Comparison of ENCODE assay signal across 8 mouse cellular contexts in genomic region chr12:86831591-86832550, GRCm38 (mm10). TPM values are rescaled to one million over a fixed set of nuclear protein-coding genes. Genes with fewer than 3 reads are reported as not detected.
DNase-seq lines count a peak whose midpoint lies in the region; ATAC-seq and TF ChIP-seq lines count a peak whose summit lies in the region.

No protein-coding gene starts in this region.

- peaks cover 17 to 79% of the 10 kb centered on the region in 2 experiments for H3K4me1 ChIP-seq in CH12.LX (ENCODE audit: control insufficient read depth in 1 of 2, insufficient read depth in 2 of 2)
- H3K4me1 ChIP-seq in embryonic facial prominence, embryonic 14.5 days (ENCODE audit: control insufficient read depth, insufficient read depth, low read length) = peaks cover 36% of the 10 kb centered on the region
- H3K4me1 ChIP-seq in heart, embryonic 14.5 days (ENCODE audit: control insufficient read depth in 2 of 2, insufficient read depth in 2 of 2, low read length in 2 of 2) = peaks cover 51 to 72% of the 10 kb centered on the region in 2 experiments
- H3K4me1 ChIP-seq in kidney, embryonic 15.5 days = peaks cover 58% of the 10 kb centered on the region
- peaks cover 42% of the 10 kb centered on the region for H3K4me1 ChIP-seq in lung, embryonic 16.5 days (replicated peaks; ENCODE audit: control insufficient read depth, insufficient read depth, low read length)

- dilution Hi-C loops in CH12.LX (cut with MboI; ENCODE audit: extremely low pct_ligation_motif_present, extremely low pct_unique_long_range_greater_than_20kb, low sequenced_read_pairs) = no loop called here

- no peaks in the 10 kb centered on the region for H3K9me3 ChIP-seq in CH12.LX (replicated peaks; ENCODE audit: low read length)
- H3K9me3 ChIP-seq in embryonic facial prominence, embryonic 14.5 days (ENCODE audit: control insufficient read depth, low read length) = no peaks in the 10 kb centered on the region
- no peaks in the 10 kb centered on the region for H3K9me3 ChIP-seq in heart, embryonic 14.5 days (ENCODE audit: control insufficient read depth, low read length)
- H3K9me3 ChIP-seq in kidney, embryonic 15.5 days (replicated peaks) = no peaks in the 10 kb centered on the region
- H3K9me3 ChIP-seq in lung, embryonic 16.5 days (ENCODE audit: control insufficient read depth, low read length) = no peaks in the 10 kb centered on the region

- no peak for TF ChIP-seq RAD21 in CH12.LX (IDR thresholded peaks at IDR 0.05; ENCODE audit: low read depth, low read length)

- no peak for DNase-seq in CH12.LX (ENCODE audit: extremely low read depth)
- DNase-seq in adrenal gland, adult 18-20 months (ENCODE audit: low spot score in 2 of 2) = peak; percentile 68 to 73
- peak; percentile 88 for DNase-seq in embryonic facial prominence, embryonic 14.5 days (ENCODE audit: low spot score)
- peak; percentile 63 for DNase-seq in retina, embryonic 14.5 days (ENCODE audit: low spot score)
- no peak for DNase-seq in natural killer cell, adult 2 months (ENCODE audit: low spot score in 2 of 2)

- no peak overlapping the region for H3K9ac ChIP-seq in CH12.LX (ENCODE audit: insufficient read depth, low read depth)
- H3K9ac ChIP-seq in embryonic facial prominence, embryonic 14.5 days (ENCODE audit: low read depth, low read length) = peak overlapping the region; percentile 22
- H3K9ac ChIP-seq in heart, embryonic 14.5 days (ENCODE audit: low read length) = peak overlapping the region; percentile 70
- H3K9ac ChIP-seq in kidney, embryonic 15.5 days = peak overlapping the region; percentile 34; the same call in 1 of the 2 replicates
- peak overlapping the region; percentile 54 for H3K9ac ChIP-seq in lung, embryonic 16.5 days (ENCODE audit: low read length)

- no peak overlapping the region for H3K27ac ChIP-seq in CH12.LX (ENCODE audit: insufficient read depth, low read depth)
- H3K27ac ChIP-seq in embryonic facial prominence, embryonic 14.5 days (replicated peaks; ENCODE audit: low read depth, low read length) = peak overlapping the region; percentile 61
- peak overlapping the region; percentile 92 to 96 for H3K27ac ChIP-seq in heart, embryonic 14.5 days (replicated peaks in 1 of 2; ENCODE audit: control insufficient read depth in 1 of 2, insufficient read depth in 1 of 2, low read depth in 2 of 2, low read length in 2 of 2)
- H3K27ac ChIP-seq in kidney, embryonic 15.5 days = peak overlapping the region; percentile 83
- H3K27ac ChIP-seq in lung, embryonic 16.5 days (ENCODE audit: low read length) = peak overlapping the region; percentile 83

- ATAC-seq in embryonic facial prominence, embryonic 14.5 days (ENCODE audit: low read depth) = peak; percentile 58
- ATAC-seq in heart, embryonic 14.5 days (ENCODE audit: insufficient number of reproducible peaks, insufficient read depth, low FRiP score, low read depth) = 0 out of 2 replicates have a peak, but pooled peaks have one; percentile 18
- peak; percentile 52 for ATAC-seq in kidney, embryonic 15.5 days (replicated peaks; ENCODE audit: low FRiP score)
- peak; percentile 32 for ATAC-seq in lung, embryonic 16.5 days (ENCODE audit: low read depth)

- H3K27me3 ChIP-seq in CH12.LX (replicated peaks) = no peaks in the 10 kb centered on the region
- H3K27me3 ChIP-seq in embryonic facial prominence, embryonic 14.5 days (replicated peaks; ENCODE audit: control insufficient read depth, insufficient read depth, low read length) = no peaks in the 10 kb centered on the region
- no peaks in the 10 kb centered on the region for H3K27me3 ChIP-seq in heart, embryonic 14.5 days (ENCODE audit: control insufficient read depth, insufficient read depth, low read length)
- no peaks in the 10 kb centered on the region for H3K27me3 ChIP-seq in kidney, embryonic 15.5 days
- H3K27me3 ChIP-seq in lung, embryonic 16.5 days (ENCODE audit: control insufficient read depth, insufficient read depth, low read depth, low read length) = no peaks in the 10 kb centered on the region

- TF ChIP-seq EP300 in CH12.LX (IDR thresholded peaks at IDR 0.05; ENCODE audit: low read length) = no peak

- TF ChIP-seq POLR2A in CH12.LX (IDR thresholded peaks at IDR 0.05; ENCODE audit: low read depth, low read length) = no peak

- in situ Hi-C loops in CH12.LX (cut with MboI; ENCODE audit: low pct_ligation_motif_present, low pct_unique_long_range_greater_than_20kb, low sequenced_read_pairs) = loop anchor here (5.0 kb wide), 1 partner anchor 55 kb away; no protein-coding TSS in a partner anchor

- no peaks in the 10 kb centered on the region for H3K36me3 ChIP-seq in CH12.LX (replicated peaks in 1 of 2; ENCODE audit: control insufficient read depth in 1 of 2, insufficient read depth in 1 of 2, low read length in 1 of 2)
- H3K36me3 ChIP-seq in embryonic facial prominence, embryonic 14.5 days (ENCODE audit: control insufficient read depth, insufficient read depth, low read length) = no peaks in the 10 kb centered on the region
- H3K36me3 ChIP-seq in heart, embryonic 14.5 days (ENCODE audit: control insufficient read depth, insufficient read depth, low read length) = no peaks in the 10 kb centered on the region
- H3K36me3 ChIP-seq in kidney, embryonic 15.5 days = no peaks in the 10 kb centered on the region
- no peaks in the 10 kb centered on the region for H3K36me3 ChIP-seq in lung, embryonic 16.5 days (ENCODE audit: control insufficient read depth, insufficient read depth, low read length)

- no peak overlapping the region for H3K4me2 ChIP-seq in CH12.LX (ENCODE audit: insufficient read depth, low read depth, poor library complexity, severe bottlenecking)
- peak overlapping the region; percentile 45 for H3K4me2 ChIP-seq in embryonic facial prominence, embryonic 14.5 days (ENCODE audit: low read depth, low read length)
- peak overlapping the region; percentile 59 for H3K4me2 ChIP-seq in heart, embryonic 14.5 days (ENCODE audit: low read length)
- H3K4me2 ChIP-seq in kidney, embryonic 15.5 days = peak overlapping the region; percentile 53
- H3K4me2 ChIP-seq in lung, embryonic 16.5 days (ENCODE audit: low read depth, low read length) = peak overlapping the region; percentile 40

- TF ChIP-seq CTCF in CH12.LX (conservative IDR thresholded peaks at IDR 0.05 in 1 of 2, IDR thresholded peaks at IDR 0.05 in 1 of 2; ENCODE audit: low read depth in 2 of 2, low read length in 2 of 2) = no peak

- WGBS in embryonic facial prominence, embryonic 14.5 days = 31% methylated on average over 28 of the region's 32 CpGs
- 24% methylated on average over 32 of the region's 32 CpGs for WGBS in heart, embryonic 14.5 days
- 24% methylated on average over 32 of the region's 32 CpGs for WGBS in kidney, embryonic 15.5 days
- 20% methylated on average over 32 of the region's 32 CpGs for WGBS in lung, embryonic 16.5 days

- H3K79me2 ChIP-seq in CH12.LX (replicated peaks; ENCODE audit: control insufficient read depth, extremely low read depth, insufficient read depth, poor library complexity, severe bottlenecking) = no peaks in the 10 kb centered on the region

- H3K4me3 ChIP-seq in CH12.LX (replicated peaks in 1 of 3; ENCODE audit: low read depth in 2 of 3, low read length in 2 of 3, poor library complexity in 1 of 3) = no peak overlapping the region
- H3K4me3 ChIP-seq in embryonic facial prominence, embryonic 14.5 days (ENCODE audit: low read depth, low read length) = no peak overlapping the region
- peak overlapping the region; percentile 14 to 20; a peak in 2 of 4 replicates for H3K4me3 ChIP-seq in heart, embryonic 14.5 days (ENCODE audit: control insufficient read depth in 1 of 2, insufficient read depth in 1 of 2, low read depth in 1 of 2, low read length in 2 of 2)
- peak overlapping the region; percentile 12; the same call in 1 of the 2 replicates for H3K4me3 ChIP-seq in kidney, embryonic 15.5 days (replicated peaks)
- H3K4me3 ChIP-seq in lung, embryonic 16.5 days (ENCODE audit: low read length) = peak overlapping the region; percentile 4

TF ChIP-seq in CH12.LX, 34 proteins besides CTCF, POLR2A, EP300 and RAD21:
- TF ChIP-seq ZMIZ1 (IDR thresholded peaks at IDR 0.05; ENCODE audit: low read depth, low read length) = no peak
- peak; percentile 90 for TF ChIP-seq MAFK (IDR thresholded peaks at IDR 0.05; ENCODE audit: insufficient replicate concordance, low read length)

RNA-seq across cellular contexts. Expression of gene Irf2bpl, which starts 52.7 kb away (rescaled TPM):
- total RNA-seq in CH12.LX (2012; rRNA removed) (19.6 and 21.4 TPM in 2 replicates), CH12.LX (2014; rRNA removed) (7.0 and 8.2 TPM in 2 replicates)
- polyA plus RNA-seq in CH12.LX (2012; ENCODE audit: insufficient read length, low read depth) = 10.2 and 12.1 TPM in 2 replicates
- 10 to 100 TPM; 61.0 to 61.4 TPM for total RNA-seq in adrenal gland, adult 18-20 months (2021)
- polyA plus RNA-seq in embryonic facial prominence, embryonic 14.5 days (2014; fragmentation: Nextera tagmentation; extraction: Ambion mirVana) = 33.5 and 33.8 TPM in 2 replicates
- polyA plus RNA-seq in heart, embryonic 14.5 days (2014; fragmentation: Nextera tagmentation; extraction: Ambion mirVana) = 32.8 and 36.1 TPM in 2 replicates
- polyA plus RNA-seq in kidney, embryonic 15.5 days (2015; fragmentation: Nextera tagmentation; extraction: Ambion mirVana) = 40.7 and 43.9 TPM in 2 replicates
- polyA plus RNA-seq in lung, embryonic 16.5 days (2015; fragmentation: Nextera tagmentation; extraction: Ambion mirVana) = 28.8 and 34.2 TPM in 2 replicates

Comparison
In these comparisons a context has a peak if more than half of its experiments do, and no peak if none do; other contexts are left out.
1. DNase-seq: peak in adrenal gland, adult 18-20 months (2 of 2), embryonic facial prominence, embryonic 14.5 days (single experiment) and retina, embryonic 14.5 days (single experiment); none in CH12.LX (single experiment) and natural killer cell, adult 2 months (0 of 2).
2. H3K4me3 ChIP-seq: peak in heart, embryonic 14.5 days (2 of 2), kidney, embryonic 15.5 days (single experiment) and lung, embryonic 16.5 days (single experiment); none in CH12.LX (0 of 3) and embryonic facial prominence, embryonic 14.5 days (single experiment).
3. Peak in every context shown above with its lines, with median percentiles within 50 percentile points of each other: ATAC-seq.